Mouse (Mus musculus) midbrain, embryonic 10.5 days (tissue): Measurements from ENCODE around the gene Slc39a5. TPM values are rescaled to one million over a fixed set of nuclear protein-coding genes. Genes with fewer than 3 reads are reported as not detected.
A peak's percentile ranks its signal among the peaks of the same experiment; 100 is the strongest.

Source experiments
- DNase-seq: peaks from one replicate; pipeline ENCODE4 v3.0.0-alpha.2; 2017; ENCODE audit warnings: low spot score
- H3K27ac ChIP-seq: fragments of 300-500 bp; sonication (generic); replicated peaks from 2 replicates; pipeline ENCODE4 v1.5.1; 2016; ENCODE audit warnings: mild to moderate bottlenecking
- H3K27me3 ChIP-seq: fragments of 300-500 bp; sonication (generic); 2 replicates; pipeline ENCODE4 v1.6.1; 2016; ENCODE audit warnings: low read depth, mild to moderate bottlenecking; ENCODE audit not compliant: poor library complexity, severe bottlenecking
- H3K36me3 ChIP-seq: fragments of 300-500 bp; sonication (generic); 2 replicates; pipeline ENCODE4 v1.6.1; 2016; ENCODE audit warnings: mild to moderate bottlenecking, moderate library complexity
- H3K4me1 ChIP-seq: fragments of 300-500 bp; sonication (generic); 2 replicates; pipeline ENCODE4 v1.6.1; 2016
- H3K4me3 ChIP-seq: fragments of 300-500 bp; sonication (generic); 2 replicates; pipeline ENCODE4 v1.5.1; 2016; ENCODE audit warnings: mild to moderate bottlenecking, moderate library complexity
- H3K9me3 ChIP-seq: fragments of 300-500 bp; sonication (generic); replicated peaks from 2 replicates; pipeline ENCODE4 v1.6.1; 2016; ENCODE audit warnings: mild to moderate bottlenecking
- WGBS: fragments of 180-500 bp; shearing (Covaris S2); methylation state at CpG from one replicate; pipeline ENCODE4 v1.1.7; 2016; 5-methylcytosine and 5-hydroxymethylcytosine counted together
- polyA plus RNA-seq: library from polyadenylated mRNA; unstranded; fragments of >200 nt; fragmentation: Nextera tagmentation; extraction: Ambion mirVana; gene quantifications from 2 replicates; pipeline ENCODE4 v1.2.1, GENCODE M21; 2016

Slc39a5 gene
- polyA plus RNA-seq, 1 experiment from 2014 or later: 0.06 TPM

DNA sequence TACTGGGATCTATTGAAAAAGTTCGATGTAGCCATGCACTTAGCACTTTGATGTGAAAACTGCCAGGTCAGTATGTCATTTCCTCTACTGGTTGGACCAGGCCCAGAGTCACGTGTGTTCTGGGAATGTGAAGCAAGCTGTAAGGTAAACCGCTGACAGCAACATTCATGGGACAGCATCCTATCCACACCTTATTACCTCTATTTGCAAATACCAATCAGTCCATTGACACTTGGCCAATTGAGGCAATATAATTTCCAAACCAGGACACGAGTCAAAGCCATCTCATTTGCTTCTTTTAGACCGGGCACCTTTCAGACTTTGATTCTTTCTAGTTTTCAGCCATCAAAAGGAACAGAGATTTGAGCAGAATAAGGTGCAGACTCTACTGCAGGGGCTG lies 28.0 kb upstream of the Slc39a5 start:
- no peak overlapping the region for H3K4me3 ChIP-seq
- no peak for DNase-seq
- 94% methylated on average over 5 of the region's 5 CpGs for WGBS
- no peaks in the 10 kb centered on the region for H3K9me3 ChIP-seq
- H3K36me3 ChIP-seq: peaks cover 88% of the 10 kb centered on the region
- no peaks in the 10 kb centered on the region for H3K4me1 ChIP-seq
- no peak overlapping the region for H3K27ac ChIP-seq
- no peaks in the 10 kb centered on the region for H3K27me3 ChIP-seq

DNA sequence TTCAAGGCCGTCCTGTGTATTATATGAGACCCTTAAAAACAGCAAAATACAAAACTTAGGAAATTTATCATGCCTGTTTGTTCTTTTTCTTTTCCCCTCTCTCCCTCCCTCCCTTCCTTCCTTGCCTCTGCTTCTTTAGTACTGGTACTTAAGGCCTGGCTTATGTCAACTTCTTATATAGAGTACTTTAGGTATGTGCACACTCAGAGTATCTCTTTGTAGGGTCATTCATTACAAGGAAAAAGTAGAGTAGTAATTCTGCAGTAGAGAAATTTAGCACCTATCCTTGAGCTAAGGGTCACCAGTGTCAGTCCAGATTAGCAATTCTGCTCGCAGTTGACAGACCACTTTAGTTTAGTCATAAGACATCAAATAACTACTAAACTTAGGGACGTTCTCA lies 24.2 kb upstream of the Slc39a5 start:
- Histone ChIP-seq H3K9me3 (no peaks in the 10 kb centered on the region), H3K4me3 (no peak overlapping the region), H3K27ac (no peak overlapping the region), H3K4me1 (no peaks in the 10 kb centered on the region), H3K27me3 (no peaks in the 10 kb centered on the region), H3K36me3 (peaks cover 94% of the 10 kb centered on the region)
- WGBS: 92% methylated on average over 3 of the region's 3 CpGs
- DNase-seq: no peak

DNA sequence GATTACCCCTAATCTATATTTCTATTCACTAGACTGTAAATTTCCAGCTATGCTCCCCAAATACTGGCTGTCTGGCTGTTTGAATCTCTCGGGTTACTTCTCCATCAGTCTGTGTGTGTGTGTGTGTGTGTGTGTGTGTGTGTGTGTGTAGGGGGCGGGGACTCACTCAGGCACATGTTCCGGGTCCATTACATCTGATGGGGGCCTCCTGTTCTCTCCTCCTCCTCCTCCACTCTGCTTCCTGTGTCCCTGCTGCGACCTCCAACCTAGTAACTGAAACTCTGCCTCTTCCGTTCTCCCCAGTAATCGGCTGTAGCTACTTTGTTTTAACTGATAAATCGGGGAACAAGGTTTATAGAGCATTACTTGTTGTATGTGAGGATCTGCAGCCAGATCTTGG lies 23.6 kb upstream of the Slc39a5 start:
- Histone ChIP-seq H3K4me1 (no peaks in the 10 kb centered on the region), H3K27me3 (no peaks in the 10 kb centered on the region), H3K9me3 (no peaks in the 10 kb centered on the region), H3K27ac (no peak overlapping the region), H3K4me3 (no peak overlapping the region), H3K36me3 (peaks cover 94% of the 10 kb centered on the region)
- WGBS: 80% methylated on average over 7 of the region's 7 CpGs
- no peak for DNase-seq

DNA sequence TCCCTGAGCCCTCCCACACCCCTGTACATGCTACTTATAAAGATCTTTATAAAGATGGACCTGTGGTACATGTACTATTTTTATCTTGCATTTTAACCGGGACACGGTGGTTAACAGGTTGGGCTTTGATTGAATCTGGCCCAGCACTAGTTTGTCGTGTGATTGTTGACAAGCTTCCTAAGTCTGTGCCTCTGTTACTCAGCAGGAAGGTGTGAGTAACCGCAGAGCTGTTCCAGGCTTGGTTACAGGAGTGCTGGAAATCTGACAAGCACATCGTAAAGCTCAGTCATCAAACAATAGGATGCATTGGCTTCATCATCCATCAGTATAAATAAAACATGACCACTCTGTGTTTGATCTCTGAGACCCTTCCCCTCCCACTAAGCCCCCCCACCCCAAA lies 21.4 kb upstream of the Slc39a5 start:
- H3K4me1 ChIP-seq: no peaks in the 10 kb centered on the region
- peaks cover 97% of the 10 kb centered on the region for H3K36me3 ChIP-seq
- WGBS: 94% methylated on average over 5 of the region's 5 CpGs
- H3K9me3 ChIP-seq: no peaks in the 10 kb centered on the region
- H3K27me3 ChIP-seq: no peaks in the 10 kb centered on the region
- H3K27ac ChIP-seq: no peak overlapping the region
- H3K4me3 ChIP-seq: no peak overlapping the region
- no peak for DNase-seq

DNA sequence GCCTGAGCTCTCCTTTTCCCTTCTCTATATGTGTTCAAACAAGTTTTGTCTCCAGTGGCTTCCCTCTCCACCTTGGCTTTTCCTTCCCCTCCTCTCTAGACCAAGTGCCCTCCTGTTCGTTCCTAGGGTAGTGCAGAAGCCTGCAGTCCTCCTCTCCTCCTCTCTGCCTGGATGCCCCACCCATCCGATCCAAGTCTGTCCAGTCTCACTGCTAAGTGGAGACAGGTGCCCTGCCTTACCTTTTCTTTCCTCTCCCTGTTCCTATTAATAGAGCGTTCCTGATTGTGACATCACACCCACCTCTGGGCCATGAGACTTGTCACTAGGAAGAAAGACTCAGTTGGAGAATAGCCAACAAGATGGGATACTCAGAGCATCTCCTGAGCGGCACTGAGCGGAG lies 13.8 kb upstream of the Slc39a5 start:
- Histone ChIP-seq H3K4me1 (peaks cover 37% of the 10 kb centered on the region), H3K36me3 (peaks cover 68% of the 10 kb centered on the region), H3K4me3 (no peak overlapping the region), H3K27ac (no peak overlapping the region), H3K27me3 (no peaks in the 10 kb centered on the region), H3K9me3 (no peaks in the 10 kb centered on the region)
- WGBS: 96% methylated on average over 5 of the region's 5 CpGs
- no peak for DNase-seq

DNA sequence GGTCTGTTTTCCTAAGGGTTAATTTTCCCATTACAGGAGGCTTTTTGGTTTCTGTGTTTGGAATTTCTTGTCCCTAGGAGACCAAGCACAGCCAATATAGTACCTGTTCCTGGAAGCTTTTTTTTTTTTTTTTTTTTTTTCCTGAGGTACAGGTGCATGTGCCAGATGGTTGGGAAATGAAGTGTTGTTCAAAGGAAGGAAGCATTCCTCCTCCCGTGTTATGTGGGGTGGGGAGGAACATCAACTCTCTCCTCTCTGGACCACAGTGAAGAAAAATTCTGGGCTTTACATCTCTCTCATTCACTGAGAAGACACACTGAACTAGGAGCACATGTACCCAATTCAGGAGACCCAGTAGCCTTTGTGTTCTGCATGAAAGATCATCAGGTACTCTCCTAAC lies 12.0 kb upstream of the Slc39a5 start:
- DNase-seq: no peak
- WGBS: 77% methylated on average over 1 of the region's 1 CpGs
- H3K27ac ChIP-seq: no peak overlapping the region
- peaks cover 54% of the 10 kb centered on the region for H3K36me3 ChIP-seq
- H3K9me3 ChIP-seq: no peaks in the 10 kb centered on the region
- H3K4me1 ChIP-seq: peaks cover 47% of the 10 kb centered on the region
- H3K4me3 ChIP-seq: peak overlapping the region; percentile 93
- no peaks in the 10 kb centered on the region for H3K27me3 ChIP-seq

DNA sequence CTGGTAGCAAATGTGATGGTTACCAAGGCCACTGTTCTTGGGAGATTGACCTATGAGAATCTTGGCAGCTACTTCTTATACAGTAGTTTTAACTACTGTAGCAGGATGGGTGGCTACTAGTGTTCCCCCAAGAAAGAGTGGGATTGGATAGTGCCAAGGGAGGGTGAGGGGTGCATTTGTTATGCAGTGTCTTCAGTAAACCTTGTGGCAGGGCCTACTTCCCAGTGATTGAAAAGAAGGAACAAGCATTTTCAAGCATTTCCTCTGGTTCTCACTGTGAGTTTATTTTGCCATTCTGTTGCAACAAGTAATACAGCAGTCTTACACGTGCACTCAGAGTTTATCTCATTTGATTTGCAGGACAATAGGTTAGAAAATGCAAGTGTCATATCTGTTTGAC lies 11.5 kb upstream of the Slc39a5 start:
- H3K27me3 ChIP-seq: no peaks in the 10 kb centered on the region
- peaks cover 54% of the 10 kb centered on the region for H3K36me3 ChIP-seq
- peak overlapping the region; percentile 93 for H3K4me3 ChIP-seq
- H3K9me3 ChIP-seq: no peaks in the 10 kb centered on the region
- no peak for DNase-seq
- H3K4me1 ChIP-seq: peaks cover 52% of the 10 kb centered on the region
- peak overlapping the region; percentile 96 for H3K27ac ChIP-seq
- WGBS: 56% methylated on average over 1 of the region's 1 CpGs

DNA sequence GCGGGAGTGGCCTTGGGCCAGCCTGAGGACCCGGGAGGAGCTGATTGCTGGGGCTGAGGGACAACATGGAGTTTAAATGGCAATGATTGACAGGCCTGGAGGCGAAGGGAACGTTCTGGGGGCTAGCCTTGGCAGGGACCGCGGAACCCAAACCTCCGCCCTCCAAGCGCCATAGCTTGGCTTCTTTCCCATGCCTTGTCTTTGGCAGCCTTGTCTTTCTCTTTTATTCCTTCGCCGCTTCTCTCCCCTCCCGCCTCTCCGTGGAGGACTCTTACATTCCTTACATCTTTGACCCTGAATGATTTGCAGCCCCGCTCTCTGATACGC lies 11.0 kb upstream of the Slc39a5 start:
- Histone ChIP-seq H3K4me1 (peaks cover 52% of the 10 kb centered on the region), H3K4me3 (peak overlapping the region; percentile 93), H3K9me3 (no peaks in the 10 kb centered on the region), H3K36me3 (peaks cover 54% of the 10 kb centered on the region), H3K27ac (peak overlapping the region; percentile 96), H3K27me3 (no peaks in the 10 kb centered on the region)
- WGBS: under 1% methylated on average over 14 of the region's 14 CpGs
- DNase-seq: no peak

DNA sequence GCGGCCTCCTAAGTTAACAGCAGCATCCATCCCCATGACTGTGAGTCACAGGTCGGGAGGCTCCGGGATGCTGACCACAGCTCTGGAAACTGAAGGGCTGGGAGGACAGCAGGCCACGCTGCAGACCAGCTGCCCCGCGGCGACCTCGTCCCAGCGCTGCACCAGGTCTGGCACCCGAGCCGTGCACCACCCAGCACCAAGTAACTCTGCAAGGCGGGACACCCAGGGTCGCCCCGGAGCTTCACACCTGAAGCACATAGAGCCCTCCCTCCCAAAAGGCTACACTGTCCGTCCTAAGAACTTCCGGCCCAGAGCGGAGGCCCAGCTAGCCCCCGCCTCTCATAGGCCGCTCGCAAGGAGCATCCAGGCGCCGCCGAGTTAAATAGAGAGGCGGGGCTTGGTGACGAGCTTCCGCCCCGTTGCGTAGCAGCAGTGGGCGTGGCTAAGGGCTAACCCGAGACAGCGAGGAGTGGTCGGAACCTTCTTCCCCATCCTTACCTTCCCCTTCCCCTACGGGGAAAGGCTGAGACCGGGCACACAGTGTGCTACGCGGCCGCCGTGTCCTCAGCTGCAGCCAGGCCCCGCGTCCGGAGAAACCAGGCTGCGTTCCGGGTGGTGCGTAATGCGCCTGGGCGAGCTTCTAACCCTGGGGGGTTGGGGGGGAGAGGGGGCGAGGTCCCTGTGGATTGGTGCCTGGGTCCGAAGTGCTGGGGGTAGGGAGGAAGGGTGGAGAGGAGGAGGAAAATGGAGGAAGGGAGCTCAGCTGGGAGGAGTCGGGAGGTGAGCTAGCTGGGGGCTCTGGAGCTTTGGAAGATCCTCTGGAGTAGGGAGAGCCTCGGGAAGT lies 10.4 kb upstream of the Slc39a5 start, which contains the start of the genes Nabp2 and Rnf41:
Gene Nabp2, minus strand, starts transcription at position 282 of the 844 bp plus-strand sequence.
Gene Rnf41, plus strand, starts transcription at position 447 of the 844 bp plus-strand sequence.
- under 1% methylated on average over 50 of the region's 50 CpGs for WGBS
- Histone ChIP-seq H3K36me3 (peaks cover 54% of the 10 kb centered on the region), H3K27me3 (no peaks in the 10 kb centered on the region), H3K4me3 (peak within 1 kb of the TSS; percentile 93), H3K4me1 (peaks cover 52% of the 10 kb centered on the region), H3K27ac (peak within 1 kb of the TSS; percentile 96), H3K9me3 (no peaks in the 10 kb centered on the region)
- peak; percentile 99 for DNase-seq

DNA sequence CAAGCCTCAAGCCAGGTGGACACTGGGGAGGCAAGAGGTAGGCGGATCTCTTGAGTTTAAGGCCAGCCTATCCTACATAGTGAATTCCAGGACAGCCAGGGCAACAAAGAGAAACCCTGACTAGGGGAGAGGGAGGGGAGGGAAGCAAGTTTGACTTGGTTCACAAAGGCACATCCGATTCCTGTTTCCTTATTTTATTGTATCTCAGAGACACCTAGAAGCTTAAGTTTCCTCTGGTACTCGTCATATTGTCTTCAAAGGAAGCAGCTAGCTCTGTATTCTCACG lies 9.5 kb upstream of the Slc39a5 start:
- Histone ChIP-seq H3K4me3 (peak overlapping the region; percentile 93), H3K4me1 (peaks cover 52% of the 10 kb centered on the region), H3K27ac (peak overlapping the region; percentile 96), H3K9me3 (no peaks in the 10 kb centered on the region), H3K27me3 (no peaks in the 10 kb centered on the region), H3K36me3 (peaks cover 54% of the 10 kb centered on the region)
- DNase-seq: no peak
- WGBS: 32% methylated on average over 4 of the region's 4 CpGs

DNA sequence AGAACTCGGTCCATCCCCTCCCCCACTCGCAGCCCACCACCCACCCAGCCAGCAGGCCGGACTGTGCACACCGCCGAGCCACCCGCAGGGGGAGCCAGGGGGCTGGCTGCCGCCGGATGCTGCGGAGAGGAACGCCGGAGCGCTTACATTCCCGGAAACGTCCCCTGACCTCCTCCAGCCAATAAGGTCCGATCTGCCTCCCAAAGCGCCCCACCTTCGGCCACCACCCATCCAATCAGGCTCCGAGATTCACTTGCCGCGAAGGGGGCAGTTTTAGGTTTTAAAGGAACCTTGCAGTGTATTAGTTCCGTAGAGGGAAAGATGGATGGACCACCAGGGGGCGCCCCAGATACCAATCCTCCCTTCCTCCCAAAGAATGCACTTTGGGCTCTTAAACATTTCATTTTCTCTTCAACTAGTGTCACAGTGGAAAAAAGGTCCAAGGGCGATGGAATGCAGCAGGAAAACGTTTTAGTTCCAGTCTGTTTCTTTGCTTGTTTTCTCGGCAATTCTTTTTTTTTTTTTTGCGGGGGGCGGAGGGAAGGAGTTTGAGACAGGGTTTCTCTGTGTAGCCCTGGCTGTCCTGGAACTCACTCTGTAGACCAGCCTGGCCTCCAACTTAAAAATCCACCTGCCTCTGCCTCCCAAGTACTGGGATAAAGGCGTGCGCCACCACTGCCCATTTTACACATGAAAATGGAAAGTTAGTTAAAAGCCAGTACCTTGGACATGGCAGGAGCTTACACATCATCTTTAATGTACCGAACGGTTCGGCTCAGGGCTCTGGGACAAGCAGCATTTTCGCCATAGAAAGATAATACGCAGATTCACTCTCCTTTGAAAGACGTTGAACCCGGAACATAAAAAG lies 8.9 kb upstream of the Slc39a5 start:
- Histone ChIP-seq H3K27ac (peak overlapping the region; percentile 96), H3K27me3 (no peaks in the 10 kb centered on the region), H3K4me1 (peaks cover 52% of the 10 kb centered on the region), H3K36me3 (peaks cover 52% of the 10 kb centered on the region), H3K9me3 (no peaks in the 10 kb centered on the region), H3K4me3 (peak overlapping the region; percentile 93)
- DNase-seq: peak; percentile 97
- 7% methylated on average over 36 of the region's 36 CpGs for WGBS

DNA sequence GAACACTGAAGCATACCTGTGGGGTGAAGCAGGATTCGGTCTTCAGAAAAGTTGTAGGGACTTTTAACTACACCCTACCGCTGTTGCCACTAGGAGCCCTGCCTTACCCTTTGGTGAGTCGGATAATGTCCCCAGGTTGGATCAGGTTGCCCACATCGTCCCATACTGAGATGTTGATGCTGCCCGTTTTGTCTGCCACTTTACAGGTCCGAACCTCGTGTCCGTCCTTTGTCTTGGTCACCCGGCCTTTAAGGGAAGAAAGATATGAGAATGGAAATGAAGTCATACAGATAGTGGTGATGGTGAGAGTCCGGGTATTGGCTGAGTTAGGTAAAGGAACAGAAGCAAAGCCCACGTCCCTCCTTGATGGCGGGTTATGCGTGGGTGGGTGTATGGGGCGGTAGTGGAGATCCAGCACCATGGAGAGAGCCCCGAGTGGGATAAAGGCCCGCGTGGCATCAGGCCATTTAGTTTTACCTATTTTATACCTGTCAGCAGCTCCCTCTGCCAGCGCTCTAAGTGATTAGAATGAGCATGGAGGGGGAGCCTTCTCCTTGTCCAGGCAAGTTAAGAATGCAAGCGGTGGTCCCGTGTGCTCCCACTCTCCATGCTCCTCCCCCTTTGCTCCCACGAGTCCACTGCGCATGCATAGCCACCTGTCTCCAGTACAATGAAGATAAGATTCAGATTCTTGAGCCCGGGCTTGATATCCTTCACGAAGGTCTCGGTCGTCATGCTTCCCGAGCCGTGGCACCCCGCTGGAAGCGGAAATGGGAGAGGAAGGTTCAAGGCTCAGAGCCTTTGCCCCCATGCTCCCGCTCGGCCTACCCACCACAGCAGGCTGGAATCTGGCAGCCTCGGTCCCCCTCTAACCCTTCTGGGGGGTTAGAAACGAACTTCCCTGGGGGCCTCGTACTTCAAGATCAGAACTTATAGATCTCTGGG lies 7.8 kb upstream of the Slc39a5 start:
- H3K4me1 ChIP-seq: peaks cover 49% of the 10 kb centered on the region
- DNase-seq: peak; percentile 56
- 23% methylated on average over 35 of the region's 35 CpGs for WGBS
- H3K9me3 ChIP-seq: no peaks in the 10 kb centered on the region
- H3K36me3 ChIP-seq: peaks cover 48% of the 10 kb centered on the region
- H3K4me3 ChIP-seq: peak overlapping the region; percentile 93
- peak overlapping the region; percentile 96 for H3K27ac ChIP-seq
- no peaks in the 10 kb centered on the region for H3K27me3 ChIP-seq
